Mouse (Mus musculus) embryonic facial prominence, embryonic 11.5 days (tissue): ENCODE measurements at regions not wholly inside any gene's neighbourhood (a gene's known extent, or its start where the extent isn't known, plus 50 kb on each side); places are given as distances from the start of the nearest gene placed in this dataset.

ENCODE experiments used
- ATAC-seq: fragments of 200-750 bp; cut with Nextera tagmentation; replicated peaks from 2 replicates; pipeline ENCODE4 v1.8.0; 2017; ENCODE audit warnings: low read depth; ENCODE audit not compliant: insufficient number of reproducible peaks, low FRiP score, low TSS enrichment
- DNase-seq: peaks from one replicate; pipeline ENCODE4 v3.0.0-alpha.2; 2015; ENCODE audit warnings: low spot score
- H3K27ac ChIP-seq: fragments of 300-500 bp; sonication (generic); replicated peaks from 2 replicates; pipeline ENCODE4 v1.5.1; 2014; ENCODE audit warnings: mild to moderate bottlenecking, low read depth, low read length, control low read depth
- H3K27me3 ChIP-seq: fragments of 300-500 bp; sonication (generic); 2 replicates; pipeline ENCODE4 v1.6.1; 2014; ENCODE audit warnings: mild to moderate bottlenecking, low read length, moderate library complexity, mixed read lengths; ENCODE audit not compliant: control insufficient read depth, insufficient read depth
- H3K36me3 ChIP-seq: fragments of 300-500 bp; sonication (generic); replicated peaks from 2 replicates; pipeline ENCODE4 v1.6.1; 2014; ENCODE audit warnings: low read depth, mild to moderate bottlenecking, low read length, moderate library complexity, mixed read lengths; ENCODE audit not compliant: control insufficient read depth, insufficient read depth
- H3K4me1 ChIP-seq: fragments of 300-500 bp; sonication (generic); 2 replicates; pipeline ENCODE4 v1.6.1; 2014; ENCODE audit warnings: low read length, mixed read lengths; ENCODE audit not compliant: control insufficient read depth, insufficient read depth
- H3K4me2 ChIP-seq: fragments of 300-500 bp; sonication (generic); 2 replicates; pipeline ENCODE4 v1.6.1; 2014; ENCODE audit warnings: low read depth, mild to moderate bottlenecking, control low read depth, low read length, moderate library complexity
- H3K4me3 ChIP-seq: fragments of 300-500 bp; sonication (generic); 2 replicates; pipeline ENCODE4 v1.5.1; 2014; ENCODE audit warnings: low read depth, low read length, control low read depth
- H3K9ac ChIP-seq: fragments of 300-500 bp; sonication (generic); replicated peaks from 2 replicates; pipeline ENCODE4 v1.6.1; 2014; ENCODE audit warnings: mild to moderate bottlenecking, control low read depth, low read length
- H3K9me3 ChIP-seq: fragments of 300-500 bp; sonication (generic); replicated peaks from 2 replicates; pipeline ENCODE4 v1.6.1; 2016; ENCODE audit warnings: mild to moderate bottlenecking, low read length, inconsistent platforms, mixed read lengths; ENCODE audit not compliant: control insufficient read depth
- WGBS: fragments of 180-500 bp; shearing (Covaris S2); extraction: QIAGEN DNeasy Blood & Tissue Kit; methylation state at CpG from one replicate; pipeline ENCODE4 v1.1.7; 2014; 5-methylcytosine and 5-hydroxymethylcytosine counted together

DNA sequence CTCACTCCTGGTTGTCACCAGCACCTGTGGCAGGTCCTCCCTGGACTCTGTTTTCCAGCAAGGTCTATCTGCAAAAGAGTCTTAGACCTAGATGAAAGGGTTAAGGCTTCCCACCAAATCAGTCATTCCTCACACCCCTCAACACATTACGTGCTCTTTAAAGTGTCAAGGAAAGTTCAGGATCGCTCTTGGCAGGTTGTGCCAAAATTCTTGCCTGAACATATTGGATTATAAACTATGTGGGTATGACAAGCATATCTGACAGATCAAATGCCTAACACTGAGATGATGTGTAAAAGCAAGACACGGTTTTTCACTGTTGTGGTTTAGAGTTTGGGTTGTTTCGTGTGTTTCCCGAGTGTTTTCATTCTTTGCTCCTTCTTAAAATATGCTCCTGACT, 193.0 kb upstream of the Six2 start:
- Histone ChIP-seq H3K9me3 (no peaks in the 10 kb centered on the region), H3K27me3 (no peaks in the 10 kb centered on the region), H3K27ac (no peak overlapping the region), H3K4me1 (0 out of 2 replicates have a peak, but pooled peaks cover 2% of the 10 kb centered on the region), H3K4me3 (no peak overlapping the region), H3K4me2 (no peak overlapping the region), H3K9ac (no peak overlapping the region), H3K36me3 (no peaks in the 10 kb centered on the region)
- DNase-seq (no peak), ATAC-seq (no peak)
- 65% methylated on average over 5 of the region's 5 CpGs for WGBS

DNA sequence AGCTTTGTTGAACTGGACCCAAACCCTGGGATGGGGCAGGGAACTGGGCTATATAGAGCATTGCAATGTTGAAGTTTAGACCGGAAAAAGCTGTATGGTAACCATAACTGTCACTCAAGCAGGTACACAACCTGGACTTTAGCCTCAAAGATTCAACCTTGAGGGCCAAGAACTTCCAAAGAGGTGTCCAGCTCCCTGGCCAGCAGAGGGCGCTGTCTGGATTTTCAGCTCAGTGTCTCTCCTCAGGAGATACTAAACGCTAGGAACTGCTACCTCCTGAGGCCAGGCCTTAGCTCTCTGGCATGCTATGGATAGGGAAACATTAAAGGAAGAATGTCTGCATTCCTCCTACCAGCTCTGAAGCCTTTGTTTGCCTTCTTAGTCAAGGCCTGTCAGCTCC, 189.4 kb upstream of the Six2 start:
- no peaks in the 10 kb centered on the region for H3K36me3 ChIP-seq
- no peaks in the 10 kb centered on the region for H3K27me3 ChIP-seq
- H3K4me1 ChIP-seq: 0 out of 2 replicates have a peak, but pooled peaks cover 2% of the 10 kb centered on the region
- H3K4me3 ChIP-seq: no peak overlapping the region
- DNase-seq (no peak), ATAC-seq (no peak)
- H3K27ac ChIP-seq: no peak overlapping the region
- 51% methylated on average over 3 of the region's 3 CpGs for WGBS
- H3K9me3 ChIP-seq: no peaks in the 10 kb centered on the region
- no peak overlapping the region for H3K4me2 ChIP-seq
- H3K9ac ChIP-seq: no peak overlapping the region

DNA sequence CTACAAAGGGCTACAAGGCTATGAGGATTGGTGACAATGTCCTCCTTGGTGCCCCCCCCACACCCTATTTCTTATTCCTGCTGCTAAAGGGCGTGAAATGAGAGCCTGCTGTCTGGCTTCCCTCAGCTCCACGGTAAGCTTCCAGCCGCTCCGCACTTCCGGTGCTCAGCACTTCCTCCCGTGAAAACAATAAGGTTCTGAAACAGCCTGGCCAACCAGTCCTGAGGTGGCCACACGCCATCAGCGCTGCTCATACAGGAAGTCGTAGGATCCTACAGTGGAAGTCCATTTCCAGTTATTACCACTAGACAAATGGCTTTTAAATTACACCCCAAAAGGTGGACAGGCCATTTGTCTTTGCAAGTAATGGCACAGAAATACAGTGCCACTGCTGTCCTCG, 188.8 kb upstream of the Six2 start:
- Histone ChIP-seq H3K27me3 (no peaks in the 10 kb centered on the region), H3K9ac (no peak overlapping the region), H3K9me3 (no peaks in the 10 kb centered on the region), H3K36me3 (no peaks in the 10 kb centered on the region), H3K4me3 (no peak overlapping the region), H3K4me1 (0 out of 2 replicates have a peak, but pooled peaks cover 2% of the 10 kb centered on the region), H3K27ac (no peak overlapping the region), H3K4me2 (no peak overlapping the region)
- ATAC-seq: no peak
- DNase-seq: no peak
- 44% methylated on average over 10 of the region's 10 CpGs for WGBS

DNA sequence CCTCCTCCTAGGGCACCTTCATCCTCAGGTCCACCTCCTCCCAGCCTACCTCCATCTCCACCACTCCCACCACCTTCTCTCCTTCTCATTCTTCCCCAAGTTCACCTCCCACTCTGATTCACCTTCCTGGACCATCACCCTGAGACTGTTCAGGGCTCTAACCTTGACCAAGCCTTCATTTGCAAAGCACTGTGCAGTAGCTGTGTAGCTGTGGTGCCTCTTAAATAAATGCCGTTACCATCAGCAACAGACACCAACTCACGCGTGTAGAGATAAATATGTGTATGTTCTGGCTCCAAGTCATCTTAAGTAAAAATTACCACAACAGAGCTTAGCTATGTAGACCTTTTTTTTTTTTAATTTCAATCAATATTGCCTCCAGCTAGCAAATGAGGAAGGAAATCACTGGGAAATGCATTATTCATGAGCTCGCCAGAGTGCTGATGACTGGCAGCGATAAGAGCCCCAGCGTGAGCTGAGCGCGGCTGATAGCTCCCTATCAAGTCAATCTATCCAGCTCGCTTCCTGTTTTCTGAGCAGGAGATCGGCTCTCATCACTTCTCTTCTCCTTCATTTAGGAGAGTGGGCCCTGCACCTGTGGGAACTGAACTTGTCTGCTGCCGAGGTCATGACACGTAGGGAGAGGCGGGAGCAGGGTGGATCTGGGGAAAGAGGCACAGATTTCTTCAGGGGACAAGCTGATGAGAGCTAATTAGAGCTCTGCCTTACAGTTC, 185.9 kb upstream of the Six2 start:
- no peak overlapping the region for H3K9ac ChIP-seq
- H3K36me3 ChIP-seq: no peaks in the 10 kb centered on the region
- no peaks in the 10 kb centered on the region for H3K9me3 ChIP-seq
- WGBS: 13% methylated on average over 13 of the region's 13 CpGs
- H3K4me3 ChIP-seq: no peak overlapping the region
- DNase-seq (peak; percentile 65), ATAC-seq (no peak)
- H3K27me3 ChIP-seq: no peaks in the 10 kb centered on the region
- H3K4me2 ChIP-seq: no peak overlapping the region
- peaks cover 5% of the 10 kb centered on the region for H3K4me1 ChIP-seq
- 0 out of 2 replicates have a peak overlapping the region, but pooled peaks have one; percentile 30 for H3K27ac ChIP-seq

DNA sequence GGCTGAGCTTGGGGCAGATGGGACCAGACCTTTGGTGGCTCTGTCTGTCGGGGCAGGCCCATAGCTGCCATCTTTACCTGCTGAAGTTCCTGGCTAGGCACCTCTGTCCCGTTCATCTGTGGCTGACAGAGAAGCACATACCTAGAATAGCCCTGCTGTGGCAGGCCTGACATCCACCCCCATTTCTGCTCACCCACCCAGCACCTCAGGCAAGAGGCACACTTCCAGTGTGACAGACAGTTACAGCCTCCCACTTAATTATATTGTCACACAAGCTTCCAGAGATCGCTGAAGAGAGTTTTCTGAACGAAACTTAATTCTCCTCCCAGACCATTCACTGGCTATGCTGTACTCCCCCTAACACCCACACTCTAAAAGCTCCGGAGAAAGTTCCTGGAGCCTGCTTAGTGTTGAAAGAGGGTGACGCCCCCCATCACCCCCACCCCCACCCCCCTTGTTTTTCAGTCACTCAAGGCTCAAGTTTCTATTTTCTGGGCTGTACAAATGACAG, 184.9 kb upstream of the Six2 start:
- no peak overlapping the region for H3K4me3 ChIP-seq
- 39% methylated on average over 6 of the region's 6 CpGs for WGBS
- no peak overlapping the region for H3K9ac ChIP-seq
- H3K36me3 ChIP-seq: no peaks in the 10 kb centered on the region
- H3K27ac ChIP-seq: no peak overlapping the region
- no peak overlapping the region for H3K4me2 ChIP-seq
- no peak for ATAC-seq
- no peaks in the 10 kb centered on the region for H3K27me3 ChIP-seq
- no peaks in the 10 kb centered on the region for H3K9me3 ChIP-seq
- no peak for DNase-seq
- peaks cover 6% of the 10 kb centered on the region for H3K4me1 ChIP-seq

DNA sequence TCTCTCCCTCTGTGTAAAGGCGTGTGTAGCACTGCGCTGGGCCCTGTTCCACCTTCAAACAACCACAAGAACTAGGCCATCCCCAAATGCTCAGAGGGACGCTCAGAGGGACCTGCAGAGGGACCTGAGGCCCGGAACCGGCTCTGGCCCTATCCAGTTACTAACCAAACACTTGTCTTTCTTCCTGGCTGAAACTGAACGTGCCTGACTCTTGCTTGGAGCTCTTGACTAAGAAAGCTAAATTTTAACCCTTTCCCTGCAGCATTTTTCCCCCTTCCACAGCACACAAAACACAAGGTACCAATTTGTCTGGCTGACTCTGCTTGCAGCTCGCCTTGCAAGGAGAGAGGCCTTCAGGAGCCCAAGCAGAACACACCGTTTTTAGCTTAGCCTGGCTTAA, 182.3 kb upstream of the Six2 start:
- Histone ChIP-seq H3K4me1 (peaks cover 4% of the 10 kb centered on the region), H3K9ac (no peak overlapping the region), H3K4me2 (no peak overlapping the region), H3K9me3 (no peaks in the 10 kb centered on the region), H3K4me3 (no peak overlapping the region), H3K27me3 (no peaks in the 10 kb centered on the region), H3K36me3 (no peaks in the 10 kb centered on the region), H3K27ac (peak overlapping the region; percentile 77)
- DNase-seq (peak; percentile 83), ATAC-seq (0 out of 2 replicates have a peak, but pooled peaks have one; percentile 11)
- 12% methylated on average over 8 of the region's 8 CpGs for WGBS

DNA sequence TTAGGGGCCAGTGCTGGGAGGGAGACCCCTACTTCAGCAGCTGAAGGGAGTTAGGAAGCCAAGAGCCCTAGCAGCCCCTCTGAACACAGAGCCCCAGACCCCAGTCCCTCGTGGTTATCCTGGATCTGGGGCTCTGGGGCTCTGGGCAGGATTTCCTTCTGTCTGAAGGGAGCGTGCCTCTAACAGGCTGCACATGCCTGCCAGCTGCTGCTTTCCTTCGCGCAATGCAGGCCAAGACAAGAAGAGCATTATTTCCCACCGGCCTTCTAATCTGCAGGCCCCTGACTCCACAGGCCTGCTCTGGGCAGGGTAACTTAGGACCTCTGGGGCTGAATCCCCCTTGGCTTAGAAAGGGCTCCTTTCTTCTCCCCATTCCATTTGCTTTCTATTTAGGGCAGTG, 181.1 kb upstream of the Six2 start:
- DNase-seq (peak; percentile 68), ATAC-seq (no peak)
- Histone ChIP-seq H3K4me2 (no peak overlapping the region), H3K27me3 (no peaks in the 10 kb centered on the region), H3K36me3 (no peaks in the 10 kb centered on the region), H3K4me3 (no peak overlapping the region), H3K9me3 (no peaks in the 10 kb centered on the region), H3K9ac (no peak overlapping the region; the same call in 1 of the 2 replicates), H3K27ac (peak overlapping the region; percentile 77), H3K4me1 (peaks cover 4% of the 10 kb centered on the region)
- WGBS: 8% methylated on average over 5 of the region's 5 CpGs

DNA sequence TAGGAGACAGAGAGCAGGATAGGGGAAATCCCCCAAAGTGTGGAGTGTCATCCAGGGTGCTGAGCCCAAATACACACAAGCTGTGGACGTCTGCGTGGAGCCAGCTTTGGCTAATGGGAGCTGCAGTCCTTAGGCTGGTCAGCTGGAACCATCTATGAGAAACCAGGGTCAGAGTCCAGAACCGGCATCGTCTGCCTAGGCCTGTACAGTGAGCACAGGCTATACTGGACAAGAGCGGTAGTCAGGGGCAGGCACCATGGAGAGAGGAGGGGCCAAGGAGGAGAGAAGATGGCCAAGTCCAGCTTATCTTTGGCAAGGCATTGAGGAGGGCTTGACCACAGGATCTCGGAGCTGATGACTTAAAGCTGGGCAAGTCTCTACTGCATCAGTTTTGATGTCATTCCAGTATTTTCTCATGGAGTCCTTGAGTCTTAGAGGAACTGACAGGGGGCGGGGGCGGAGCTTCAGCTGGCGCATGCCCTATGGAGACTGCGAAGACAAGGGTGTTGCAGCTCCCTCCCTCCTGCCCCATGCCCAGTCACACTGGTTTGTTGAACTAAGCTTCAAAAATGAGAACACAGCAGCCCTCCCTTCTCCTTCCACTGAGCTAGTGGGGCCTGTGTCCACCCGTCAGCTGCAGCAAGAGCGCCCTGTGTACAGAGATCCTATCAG, 180.0 kb upstream of the Six2 start:
- Histone ChIP-seq H3K4me3 (no peak overlapping the region), H3K27me3 (no peaks in the 10 kb centered on the region), H3K9me3 (no peaks in the 10 kb centered on the region), H3K4me2 (no peak overlapping the region), H3K4me1 (peaks cover 4% of the 10 kb centered on the region), H3K27ac (no peak overlapping the region; the same call in 1 of the 2 replicates), H3K9ac (no peak overlapping the region), H3K36me3 (no peaks in the 10 kb centered on the region)
- 71% methylated on average over 12 of the region's 12 CpGs for WGBS
- ATAC-seq (peak; percentile 68), DNase-seq (peak; percentile 54)
